Mouse (Mus musculus) cortical plate, adult 2 months (tissue): ENCODE results near the gene Olfr913. TPM values are rescaled to one million over a fixed set of nuclear protein-coding genes. Genes with fewer than 3 reads are reported as not detected.

Experiments
- H3K27ac ChIP-seq: fragments of 200-500 bp; 2 replicates; pipeline ENCODE4 v1.5.1; 2012; ENCODE audit warnings: low read length, control low read depth, inconsistent platforms; ENCODE audit not compliant: insufficient read depth
- H3K4me1 ChIP-seq: fragments of 200-500 bp; 2 replicates; pipeline ENCODE4 v1.6.1; 2011; ENCODE audit warnings: low read length; ENCODE audit not compliant: control insufficient read depth, insufficient read depth
- H3K4me3 ChIP-seq: fragments of 200-500 bp; 2 replicates; pipeline ENCODE4 v1.5.1; 2011; ENCODE audit warnings: mild to moderate bottlenecking, low read length, control low read depth; ENCODE audit not compliant: insufficient read depth
- CTCF ChIP-seq: fragments of 200-500 bp; IDR thresholded peaks from 2 replicates; pipeline ENCODE4 v1.5.1; 2011; ENCODE audit warnings: mild to moderate bottlenecking, control low read depth, low read length; ENCODE audit not compliant: insufficient read depth; ENCODE audit errors: extremely low read depth
- POLR2A ChIP-seq: fragments of 200-500 bp; IDR thresholded peaks from 2 replicates; pipeline ENCODE4 v1.6.1; 2011; ENCODE audit warnings: mild to moderate bottlenecking, low read length, control low read depth; ENCODE audit not compliant: insufficient read depth; ENCODE audit errors: extremely low read depth
- polyA plus RNA-seq: library from polyadenylated mRNA; depleted of rRNA; stranded (reverse); fragments of >200 nt; gene quantifications from 2 replicates; pipeline ENCODE4 v1.2.3, GENCODE M21; 2012; rRNA removed

The Olfr913 gene
- not detected in 2 replicates for polyA plus RNA-seq

DNA sequence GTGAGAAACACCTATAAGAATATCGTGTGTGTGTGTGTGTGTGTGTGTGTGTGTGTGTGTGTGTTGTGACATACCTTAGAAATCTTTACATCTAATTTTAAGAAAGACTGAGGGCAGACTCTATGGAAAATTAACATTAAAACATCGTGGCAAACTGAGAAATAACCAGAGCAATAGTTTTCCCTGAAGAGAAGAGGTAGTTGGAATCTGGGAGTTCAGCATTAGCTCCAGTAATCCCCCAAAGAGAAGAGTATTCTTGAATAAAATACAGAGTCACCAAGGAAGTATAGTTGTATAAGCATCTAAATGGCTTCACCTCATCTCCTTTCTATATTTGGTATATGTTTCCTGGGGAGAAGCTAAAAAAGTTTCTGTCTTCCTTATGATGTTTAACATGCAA is at the start of gene Olfr913:
Gene Olfr913, plus strand, starts transcription at position 301 of the 400 bp plus-strand sequence.
- Histone ChIP-seq H3K4me1 (no peaks in the 10 kb centered on the region), H3K4me3 (no peak within 1 kb of the TSS), H3K27ac (no peak within 1 kb of the TSS)
- TF ChIP-seq POLR2A = no peak
- no peak for TF ChIP-seq CTCF

DNA sequence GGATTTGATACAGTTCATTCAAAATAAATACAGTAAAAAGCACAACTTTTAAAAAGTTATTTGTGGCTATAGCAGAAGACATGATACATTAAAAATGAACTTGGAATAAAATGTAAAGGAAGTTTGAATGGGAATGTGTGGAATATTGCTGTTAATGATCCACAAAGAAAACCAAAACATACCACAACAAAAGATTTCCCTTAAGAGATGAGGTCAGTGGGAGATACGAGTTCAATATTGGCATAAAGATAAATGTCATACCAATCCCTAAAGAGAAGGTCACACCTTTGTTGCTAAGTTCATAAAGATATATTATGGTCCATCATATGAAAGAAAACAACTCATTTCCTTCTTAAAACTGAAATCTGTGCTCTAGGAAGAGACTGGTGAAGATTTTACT is 12.7 kb upstream of the Olfr913 start, which contains the start of gene Olfr912:
Gene Olfr912, plus strand, starts transcription at position 301 of the 400 bp plus-strand sequence.
- no peak within 1 kb of the TSS for H3K27ac ChIP-seq
- no peaks in the 10 kb centered on the region for H3K4me1 ChIP-seq
- TF ChIP-seq POLR2A = no peak
- no peak for TF ChIP-seq CTCF
- no peak within 1 kb of the TSS for H3K4me3 ChIP-seq

- H3K4me3 ChIP-seq = no peak overlapping the region
- no peaks in the 10 kb centered on the region for H3K4me1 ChIP-seq
- no peak for TF ChIP-seq CTCF
- TF ChIP-seq POLR2A = no peak
- H3K27ac ChIP-seq = no peak overlapping the region
These were observed 1.5 kb upstream of the Olfr913 start for GRCm38 (mm10) chr9:38591056-38591455.

- Histone ChIP-seq H3K27ac (no peak within 1 kb of the TSS), H3K4me1 (no peaks in the 10 kb centered on the region), H3K4me3 (no peak within 1 kb of the TSS)
- TF ChIP-seq CTCF (no peak), POLR2A (no peak)
These were observed 12.2 kb downstream of the Olfr913 start, which contains the start of gene Olfr914 for GRCm38 (mm10) chr9:38604802-38605201. Gene Olfr914 (plus strand): TSS chr9:38605102.

GRCm38 (mm10) chr9:38632406-38632805 is 39.8 kb downstream of the Olfr913 start:
- Histone ChIP-seq H3K4me3 (no peak overlapping the region), H3K4me1 (no peaks in the 10 kb centered on the region), H3K27ac (no peak overlapping the region)
- TF ChIP-seq CTCF (no peak), POLR2A (no peak)

Other genes with a start within 250 kb of the Olfr913 start
- not detected in 2 replicates for gene Olfr898, start 244.3 kb upstream of the Olfr913 start, polyA plus RNA-seq
- not detected in 2 replicates for gene Olfr250, start 225.9 kb upstream of the Olfr913 start, polyA plus RNA-seq
- not detected in 2 replicates for gene Olfr251, start 215.7 kb upstream of the Olfr913 start, polyA plus RNA-seq
- gene Olfr147, start 191.1 kb upstream of the Olfr913 start, polyA plus RNA-seq = not detected in 2 replicates
- not detected in 2 replicates for gene Olfr901, start 163.3 kb upstream of the Olfr913 start, polyA plus RNA-seq
- gene Olfr902, start 145.1 kb upstream of the Olfr913 start, polyA plus RNA-seq = not detected in 2 replicates
- gene Olfr904, start 129.6 kb upstream of the Olfr913 start, polyA plus RNA-seq = not detected in 2 replicates
- gene Olfr905, start 121.7 kb upstream of the Olfr913 start, polyA plus RNA-seq = not detected in 2 replicates
- gene Olfr906, start 105.7 kb upstream of the Olfr913 start, polyA plus RNA-seq = not detected in 2 replicates
- gene Olfr907, start 97.0 kb upstream of the Olfr913 start, polyA plus RNA-seq = not detected in 2 replicates
- not detected in 2 replicates for gene Olfr911-ps1, start 71.2 kb upstream of the Olfr913 start, polyA plus RNA-seq
- not detected in 2 replicates for gene Olfr910, start 54.9 kb upstream of the Olfr913 start, polyA plus RNA-seq
- not detected in 2 replicates for gene Olfr912, start 12.6 kb upstream of the Olfr913 start, polyA plus RNA-seq
- gene Olfr914, start 12.3 kb downstream of the Olfr913 start, polyA plus RNA-seq = not detected in 2 replicates
- gene Olfr916, start 67.1 kb downstream of the Olfr913 start, polyA plus RNA-seq = not detected in 2 replicates
- not detected in 2 replicates for gene Olfr917, start 73.1 kb downstream of the Olfr913 start, polyA plus RNA-seq
- gene Olfr918, start 81.8 kb downstream of the Olfr913 start, polyA plus RNA-seq = not detected in 2 replicates
- gene Olfr919, start 110.9 kb downstream of the Olfr913 start, polyA plus RNA-seq = not detected in 2 replicates
- 8.2 and 9.3 TPM in 2 replicates for gene Vwa5a, start 125.5 kb downstream of the Olfr913 start, polyA plus RNA-seq
- gene Olfr920, start 159.5 kb downstream of the Olfr913 start, polyA plus RNA-seq = 0.17 and 0.21 TPM in 2 replicates
- gene Olfr921, start 180.3 kb downstream of the Olfr913 start, polyA plus RNA-seq = not detected in 2 replicates
- not detected in 2 replicates for gene Olfr922, start 221.9 kb downstream of the Olfr913 start, polyA plus RNA-seq
- gene Olfr923, start 233.8 kb downstream of the Olfr913 start, polyA plus RNA-seq = not detected in 2 replicates